8 mouse cellular contexts compared by ENCODE assay signal in genomic region chr1:137656900-137657458, GRCm38 (mm10).
A peak's percentile ranks its signal among the peaks of the same experiment; 100 is the strongest.
DNase-seq lines count a peak whose midpoint lies in the region; ATAC-seq and TF ChIP-seq lines count a peak whose summit lies in the region.

No protein-coding gene starts in this region.

- 71% methylated on average over 6 of the region's 6 CpGs for WGBS in thymus, adult 2 months
- 2% methylated on average over 6 of the region's 6 CpGs for WGBS in midbrain, embryonic 16.5 days
- WGBS in intestine, embryonic 15.5 days: 41% methylated on average over 6 of the region's 6 CpGs

- no peak for DNase-seq in thymus, adult 2 months
- DNase-seq in thymus, adult 18-20 months: no peak
- DNase-seq in embryo, embryonic 10.5 days (ENCODE audit: low spot score): peak; percentile 72
- DNase-seq in heart, adult 8-10 months (ENCODE audit: low spot score): peak; percentile 84
- peak; percentile 68 for DNase-seq in kidney, adult 9 months
- no peak for DNase-seq in MN1 (ENCODE audit: low spot score)

- no peak for TF ChIP-seq POLR2A in thymus, adult 2 months (IDR thresholded peaks at IDR 0.05; ENCODE audit: control insufficient read depth, extremely low read depth, insufficient read depth, low read length, poor library complexity)

- peak overlapping the region; percentile 37 for H3K4me2 ChIP-seq in midbrain, embryonic 16.5 days (ENCODE audit: low read length)
- no peak overlapping the region for H3K4me2 ChIP-seq in intestine, embryonic 15.5 days (replicated peaks)

- H3K27ac ChIP-seq in thymus, adult 2 months (ENCODE audit: control insufficient read depth, insufficient read depth, low read length): peak overlapping the region; percentile 30
- peak overlapping the region; percentile 71 for H3K27ac ChIP-seq in midbrain, embryonic 16.5 days (ENCODE audit: low read length)
- no peak overlapping the region for H3K27ac ChIP-seq in intestine, embryonic 15.5 days

- TF ChIP-seq CTCF in thymus, adult 2 months (IDR thresholded peaks at IDR 0.05; ENCODE audit: borderline replicate concordance, control insufficient read depth, extremely low read depth, insufficient read depth, low read length, poor library complexity): no peak

- H3K27me3 ChIP-seq in thymus, adult 2 months (ENCODE audit: control insufficient read depth, insufficient read depth, low read length): no peaks in the 10 kb centered on the region
- no peaks in the 10 kb centered on the region for H3K27me3 ChIP-seq in midbrain, embryonic 16.5 days (ENCODE audit: control insufficient read depth, insufficient read depth, low read depth, low read length)
- no peaks in the 10 kb centered on the region for H3K27me3 ChIP-seq in intestine, embryonic 15.5 days (replicated peaks)

- no peaks in the 10 kb centered on the region for H3K36me3 ChIP-seq in thymus, adult 2 months (ENCODE audit: control insufficient read depth, insufficient read depth, low read length)
- H3K36me3 ChIP-seq in midbrain, embryonic 16.5 days (ENCODE audit: control insufficient read depth, insufficient read depth, low read length): no peaks in the 10 kb centered on the region
- no peaks in the 10 kb centered on the region for H3K36me3 ChIP-seq in intestine, embryonic 15.5 days

- peak; percentile 88 for ATAC-seq in midbrain, embryonic 16.5 days
- ATAC-seq in intestine, embryonic 15.5 days: no peak

- H3K9me3 ChIP-seq in midbrain, embryonic 16.5 days (replicated peaks; ENCODE audit: control insufficient read depth, low read length, poor library complexity, severe bottlenecking): no peaks in the 10 kb centered on the region
- H3K9me3 ChIP-seq in intestine, embryonic 15.5 days: no peaks in the 10 kb centered on the region

- H3K9ac ChIP-seq in midbrain, embryonic 16.5 days (ENCODE audit: low read depth, low read length): peak overlapping the region; percentile 31; the same call in 1 of the 2 replicates
- no peak overlapping the region for H3K9ac ChIP-seq in intestine, embryonic 15.5 days

- peaks cover 8% of the 10 kb centered on the region for H3K4me1 ChIP-seq in thymus, adult 2 months (replicated peaks; ENCODE audit: control insufficient read depth, insufficient read depth, low read length)
- H3K4me1 ChIP-seq in midbrain, embryonic 16.5 days (ENCODE audit: control insufficient read depth, insufficient read depth, low read length): peaks cover 8% of the 10 kb centered on the region
- H3K4me1 ChIP-seq in intestine, embryonic 15.5 days (replicated peaks): 0 out of 2 replicates have a peak, but pooled peaks cover 2% of the 10 kb centered on the region

- no peak overlapping the region for H3K4me3 ChIP-seq in thymus, adult 2 months (ENCODE audit: control insufficient read depth, insufficient read depth, low read length)
- no peak overlapping the region for H3K4me3 ChIP-seq in midbrain, embryonic 16.5 days (ENCODE audit: low read depth, low read length)
- H3K4me3 ChIP-seq in intestine, embryonic 15.5 days (replicated peaks): no peak overlapping the region

Comparison
In these comparisons a context has a peak if more than half of its experiments do, and no peak if none do; other contexts are left out.
1. DNase-seq: peak in embryo, embryonic 10.5 days (single experiment), heart, adult 8-10 months (single experiment) and kidney, adult 9 months (single experiment); none in thymus, adult 2 months (single experiment), thymus, adult 18-20 months (0 of 2) and MN1 (single experiment).